Mouse (Mus musculus): ENCODE measurements at regions not wholly inside any gene's neighbourhood (a gene's known extent, or its start where the extent isn't known, plus 50 kb on each side); places are given as distances from the start of the nearest gene placed in this dataset.

- TF ChIP-seq CTCF (IDR thresholded peaks at IDR 0.05; ENCODE audit: low read depth) (no peak), EP300 (IDR thresholded peaks at IDR 0.05; ENCODE audit: low read depth) (no peak)
Observed at GRCm38 (mm10) chr9:79516384-79516783, 202.2 kb downstream of the Col12a1 start.

Measured in heart, postnatal 0 days (tissue).